Comparison of ENCODE assay signal across 15 mouse cellular contexts in the genomic region with DNA sequence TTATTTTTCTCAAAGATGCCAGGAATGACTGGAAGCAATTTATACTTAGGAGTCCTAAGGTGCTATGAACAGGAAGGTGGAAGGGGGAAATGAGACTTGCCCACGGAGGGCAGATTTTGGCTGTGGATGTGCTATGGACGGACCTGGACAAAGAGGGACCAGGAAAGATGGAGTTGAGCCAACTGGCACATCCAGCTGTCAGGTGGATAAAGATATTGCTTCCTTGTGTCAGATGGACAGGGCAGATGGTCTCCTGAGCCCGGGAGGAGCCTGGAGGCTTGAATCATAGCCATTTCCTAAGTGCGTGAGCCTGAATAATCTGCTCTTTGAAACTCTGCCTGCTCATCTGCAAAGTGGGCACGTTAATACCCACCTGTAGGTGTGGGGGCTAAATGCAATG. TPM values are rescaled to one million over a fixed set of nuclear protein-coding genes. Genes with fewer than 3 reads are reported as not detected.
A peak's percentile ranks its signal among the peaks of the same experiment; 100 is the strongest.
DNase-seq lines count a peak whose midpoint lies in the region; ATAC-seq and TF ChIP-seq lines count a peak whose summit lies in the region.
"Had no signal": no experiment of that assay in that cellular context is flagged by ENCODE, and none has a peak within 500 bp of the region (broad histone marks: within the 10 kb centered on the region; RNA-seq: fewer than 3 reads in every experiment).

No protein-coding gene starts in this region.

- no peak for ATAC-seq in midbrain, embryonic 15.5 days (replicated peaks)
- ATAC-seq in midbrain, embryonic 11.5 days (ENCODE audit: low FRiP score): no peak
- ATAC-seq in stomach, embryonic 14.5 days (ENCODE audit: insufficient number of reproducible peaks, insufficient read depth, low FRiP score, low read depth): no peak

- no peaks in the 10 kb centered on the region for H3K27me3 ChIP-seq in kidney, adult 2 months (replicated peaks; ENCODE audit: control insufficient read depth, insufficient read depth, low read length)
- H3K27me3 ChIP-seq in midbrain, embryonic 15.5 days (replicated peaks): peaks cover 17% of the 10 kb centered on the region
- H3K27me3 ChIP-seq in midbrain, embryonic 11.5 days (ENCODE audit: control insufficient read depth, insufficient read depth, low read length): peaks cover 7% of the 10 kb centered on the region; the same call in 1 of the 2 replicates
- H3K27me3 ChIP-seq in stomach, embryonic 14.5 days (ENCODE audit: control insufficient read depth, insufficient read depth, low read length): no peaks in the 10 kb centered on the region

- DNase-seq in cerebellum, postnatal 10 days: peak; percentile 57 to 60
- DNase-seq in cerebellum, adult 11 months: no peak
- peak; percentile 9 for DNase-seq in kidney, adult 2 months
- no peak for DNase-seq in kidney, postnatal 10 days
- no peak for DNase-seq in midbrain, embryonic 11.5 days (ENCODE audit: low spot score, missing footprints)
- DNase-seq in frontal cortex, postnatal 10 days (ENCODE audit: low spot score in 2 of 2): no peak
- DNase-seq: adrenal gland, adult 8-10 months had no signal

- H3K4me3 ChIP-seq in kidney, adult 2 months (ENCODE audit: insufficient read depth, low read depth, low read length): no peak overlapping the region
- H3K4me3 ChIP-seq in midbrain, embryonic 15.5 days: no peak overlapping the region
- no peak overlapping the region for H3K4me3 ChIP-seq in midbrain, embryonic 11.5 days (ENCODE audit: low read depth, low read length)
- no peak overlapping the region for H3K4me3 ChIP-seq in stomach, embryonic 14.5 days (ENCODE audit: low read depth, low read length)

- no peaks in the 10 kb centered on the region for H3K4me1 ChIP-seq in kidney, adult 2 months (ENCODE audit: control insufficient read depth, insufficient read depth, low read length)
- peaks cover 19% of the 10 kb centered on the region for H3K4me1 ChIP-seq in midbrain, embryonic 15.5 days
- H3K4me1 ChIP-seq in midbrain, embryonic 11.5 days (ENCODE audit: control insufficient read depth, insufficient read depth, low read length): peaks cover 16% of the 10 kb centered on the region
- H3K4me1 ChIP-seq in stomach, embryonic 14.5 days (ENCODE audit: control insufficient read depth, insufficient read depth, low read length): 0 out of 2 replicates have a peak, but pooled peaks cover 8% of the 10 kb centered on the region

- whole genome bisulfite sequencing in kidney, adult 2 months: 45% methylated on average over 5 of the region's 5 CpGs
- 63% methylated on average over 5 of the region's 5 CpGs for WGBS in midbrain, embryonic 15.5 days
- WGBS in midbrain, embryonic 11.5 days: 78% methylated on average over 5 of the region's 5 CpGs
- WGBS in stomach, embryonic 14.5 days: 75% methylated on average over 5 of the region's 5 CpGs

- H3K27ac ChIP-seq in kidney, adult 2 months (ENCODE audit: insufficient read depth, low read depth, low read length): no peak overlapping the region
- no peak overlapping the region for H3K27ac ChIP-seq in midbrain, embryonic 15.5 days
- no peak overlapping the region for H3K27ac ChIP-seq in midbrain, embryonic 11.5 days (ENCODE audit: low read depth, low read length)
- H3K27ac ChIP-seq in stomach, embryonic 14.5 days (ENCODE audit: low read length): no peak overlapping the region
- H3K27ac ChIP-seq: hindbrain, embryonic 12.5 days had no signal

- H3K9ac ChIP-seq in midbrain, embryonic 15.5 days: no peak overlapping the region
- no peak overlapping the region for H3K9ac ChIP-seq in midbrain, embryonic 11.5 days (ENCODE audit: low read length)
- H3K9ac ChIP-seq in stomach, embryonic 14.5 days (replicated peaks; ENCODE audit: low read depth, low read length): 0 out of 2 replicates have a peak overlapping the region, but pooled peaks have one; percentile 63

- H3K36me3 ChIP-seq in kidney, adult 2 months (ENCODE audit: control insufficient read depth, insufficient read depth, low read length): no peaks in the 10 kb centered on the region
- no peaks in the 10 kb centered on the region for H3K36me3 ChIP-seq in midbrain, embryonic 15.5 days (replicated peaks)
- H3K36me3 ChIP-seq in midbrain, embryonic 11.5 days (ENCODE audit: control insufficient read depth, insufficient read depth, low read length): no peaks in the 10 kb centered on the region
- no peaks in the 10 kb centered on the region for H3K36me3 ChIP-seq in stomach, embryonic 14.5 days (ENCODE audit: control insufficient read depth, insufficient read depth, low read length)

- no peak for TF ChIP-seq CTCF in kidney, adult 2 months (conservative IDR thresholded peaks at IDR 0.05; ENCODE audit: insufficient read depth, insufficient read length, low read depth, low read length)

- peak overlapping the region; percentile 98; the same call in 1 of the 2 replicates for H3K4me2 ChIP-seq in midbrain, embryonic 15.5 days
- H3K4me2 ChIP-seq in midbrain, embryonic 11.5 days: no peak overlapping the region
- peak overlapping the region; percentile 66 for H3K4me2 ChIP-seq in stomach, embryonic 14.5 days (replicated peaks; ENCODE audit: low read depth, low read length)

- H3K9me3 ChIP-seq in midbrain, embryonic 15.5 days: no peaks in the 10 kb centered on the region
- H3K9me3 ChIP-seq in midbrain, embryonic 11.5 days (ENCODE audit: control insufficient read depth, low read length): no peaks in the 10 kb centered on the region
- no peaks in the 10 kb centered on the region for H3K9me3 ChIP-seq in stomach, embryonic 14.5 days (ENCODE audit: control insufficient read depth, low read depth, low read length)
- H3K9me3 ChIP-seq: hindbrain, embryonic 12.5 days had no signal

- no peak for TF ChIP-seq POLR2A in kidney, adult 2 months (IDR thresholded peaks at IDR 0.05; ENCODE audit: low read depth, low read length)

RNA-seq across cellular contexts. Expression of gene Wfdc2, which starts 2.1 kb away (rescaled TPM):
- 459 and 460 TPM in 2 replicates for polyA plus RNA-seq in kidney, adult 2 months (2012; rRNA removed)
- polyA plus RNA-seq in midbrain, embryonic 15.5 days (2015; fragmentation: Nextera tagmentation; extraction: Ambion mirVana): 2.6 and 3.2 TPM in 2 replicates
- 15.4 and 21.7 TPM in 2 replicates for polyA plus RNA-seq in midbrain, embryonic 11.5 days (2014; fragmentation: Nextera tagmentation; extraction: Ambion mirVana)
- polyA plus RNA-seq in stomach, embryonic 14.5 days (2014; fragmentation: Nextera tagmentation; extraction: Ambion mirVana): 241 and 274 TPM in 2 replicates

RNA-seq across cellular contexts. Expression of gene Spint3, which starts 8.9 kb away (rescaled TPM):
- not detected in 2 replicates for polyA plus RNA-seq in kidney, adult 2 months (2012; rRNA removed)
- polyA plus RNA-seq in midbrain, embryonic 15.5 days (2015; fragmentation: Nextera tagmentation; extraction: Ambion mirVana): not detected in 2 replicates
- not detected in 2 replicates for polyA plus RNA-seq in midbrain, embryonic 11.5 days (2014; fragmentation: Nextera tagmentation; extraction: Ambion mirVana)
- not detected in 2 replicates for polyA plus RNA-seq in stomach, embryonic 14.5 days (2014; fragmentation: Nextera tagmentation; extraction: Ambion mirVana)
- polyA plus RNA-seq: cortical plate, adult 2 months; heart, embryonic 11.5 days; hindbrain, embryonic 12.5 days; liver, embryonic 11.5 days; neural tube, embryonic 11.5 days; thymus, adult 2 months had no signal

RNA-seq across cellular contexts. Expression of gene Wfdc6a, which starts 20.9 kb away (rescaled TPM):
- not detected in 2 replicates for polyA plus RNA-seq in kidney, adult 2 months (2012; rRNA removed)
- not detected in 2 replicates for polyA plus RNA-seq in midbrain, embryonic 15.5 days (2015; fragmentation: Nextera tagmentation; extraction: Ambion mirVana)
- not detected in 2 replicates for polyA plus RNA-seq in midbrain, embryonic 11.5 days (2014; fragmentation: Nextera tagmentation; extraction: Ambion mirVana)
- 2.1 and 2.3 TPM in 2 replicates for polyA plus RNA-seq in stomach, embryonic 14.5 days (2014; fragmentation: Nextera tagmentation; extraction: Ambion mirVana)
- polyA plus RNA-seq: cortical plate, adult 2 months; heart, embryonic 11.5 days; hindbrain, embryonic 12.5 days; liver, embryonic 11.5 days; neural tube, embryonic 11.5 days; thymus, adult 2 months had no signal

RNA-seq across cellular contexts. Expression of gene Eppin, which starts 29.0 kb away (rescaled TPM):
- polyA plus RNA-seq in kidney, adult 2 months (2012; rRNA removed): not detected in 2 replicates
- not detected in 2 replicates for polyA plus RNA-seq in midbrain, embryonic 15.5 days (2015; fragmentation: Nextera tagmentation; extraction: Ambion mirVana)
- not detected in 2 replicates for polyA plus RNA-seq in midbrain, embryonic 11.5 days (2014; fragmentation: Nextera tagmentation; extraction: Ambion mirVana)
- polyA plus RNA-seq in stomach, embryonic 14.5 days (2014; fragmentation: Nextera tagmentation; extraction: Ambion mirVana): not detected in 2 replicates
- polyA plus RNA-seq: cortical plate, adult 2 months; heart, embryonic 11.5 days; hindbrain, embryonic 12.5 days; liver, embryonic 11.5 days; neural tube, embryonic 11.5 days; thymus, adult 2 months had no signal

RNA-seq across cellular contexts. Expression of gene Wfdc6b, which starts 49.0 kb away (rescaled TPM):
- not detected in 2 replicates for polyA plus RNA-seq in kidney, adult 2 months (2012; rRNA removed)
- not detected in 2 replicates for polyA plus RNA-seq in midbrain, embryonic 15.5 days (2015; fragmentation: Nextera tagmentation; extraction: Ambion mirVana)
- polyA plus RNA-seq in midbrain, embryonic 11.5 days (2014; fragmentation: Nextera tagmentation; extraction: Ambion mirVana): not detected in 2 replicates
- polyA plus RNA-seq in stomach, embryonic 14.5 days (2014; fragmentation: Nextera tagmentation; extraction: Ambion mirVana): not detected in 2 replicates
- polyA plus RNA-seq: cortical plate, adult 2 months; heart, embryonic 11.5 days; hindbrain, embryonic 12.5 days; liver, embryonic 11.5 days; neural tube, embryonic 11.5 days; thymus, adult 2 months had no signal

Comparison
In these comparisons a context has a peak if more than half of its experiments do, and no peak if none do; other contexts are left out.
1. DNase-seq: peak in cerebellum, postnatal 10 days (2 of 2) and kidney, adult 2 months (single experiment); none in cerebellum, adult 11 months (single experiment), kidney, postnatal 10 days (single experiment), midbrain, embryonic 11.5 days (single experiment) and frontal cortex, postnatal 10 days (0 of 2).
2. RNA of gene Wfdc2, which starts 2.1 kb away (polyA plus RNA-seq): 459 to 460 TPM in kidney, adult 2 months and 241 to 274 TPM in stomach, embryonic 14.5 days; 15.4 to 21.7 TPM in midbrain, embryonic 11.5 days and 2.6 to 3.2 TPM in midbrain, embryonic 15.5 days; every median in the first group is over 10 times any median in the second.